Mouse (Mus musculus) forebrain, postnatal 0 days (tissue): Measurements from ENCODE around the gene Acpp. TPM values are rescaled to one million over a fixed set of nuclear protein-coding genes. Genes with fewer than 3 reads are reported as not detected.
"Not testable (repeated sequence)": the region's sequence is repeated elsewhere in the genome, so short reads cannot be mapped to it uniquely, and the experiment has no call there.

Experiments
- ATAC-seq: fragments of 200-750 bp; cut with Nextera tagmentation; 2 replicates; pipeline ENCODE4 v1.8.0; 2017; ENCODE audit warnings: mild to moderate bottlenecking, moderate library complexity
- DNase-seq: peaks from one replicate; pipeline ENCODE4 v3.0.0-alpha.2; 2015
- H3K27ac ChIP-seq: fragments of 300-500 bp; sonication (generic); 2 replicates; pipeline ENCODE4 v1.5.1; 2014; ENCODE audit warnings: low read depth, mild to moderate bottlenecking, antibody characterized with exemption, low read length, moderate library complexity, mixed read lengths
- H3K27me3 ChIP-seq: fragments of 300-500 bp; sonication (generic); 2 replicates; pipeline ENCODE4 v1.6.1; 2014; ENCODE audit warnings: mild to moderate bottlenecking, low read length, mixed read lengths; ENCODE audit not compliant: insufficient read depth
- H3K36me3 ChIP-seq: fragments of 300-500 bp; sonication (generic); 2 replicates; pipeline ENCODE4 v1.6.1; 2014; ENCODE audit warnings: mild to moderate bottlenecking, moderate library complexity; ENCODE audit not compliant: insufficient read depth
- H3K4me1 ChIP-seq: fragments of 300-500 bp; sonication (generic); 2 replicates; pipeline ENCODE4 v1.6.1; 2014; ENCODE audit warnings: antibody characterized with exemption; ENCODE audit not compliant: insufficient read depth
- H3K4me2 ChIP-seq: fragments of 300-500 bp; sonication (generic); 2 replicates; pipeline ENCODE4 v1.6.1; 2014; ENCODE audit warnings: low read depth, mild to moderate bottlenecking, moderate library complexity
- H3K4me3 ChIP-seq: fragments of 300-500 bp; sonication (generic); 2 replicates; pipeline ENCODE4 v1.5.1; 2014; ENCODE audit warnings: low read depth, low read length, mixed read lengths
- H3K9ac ChIP-seq: fragments of 300-500 bp; sonication (generic); 2 replicates; pipeline ENCODE4 v1.6.1; 2014; ENCODE audit warnings: mild to moderate bottlenecking
- H3K9me3 ChIP-seq: fragments of 300-500 bp; sonication (generic); 2 replicates; pipeline ENCODE4 v1.6.1; 2016; ENCODE audit warnings: low read length
- CTCF ChIP-seq: sonication (generic); IDR thresholded peaks from 2 replicates; pipeline ENCODE4 v1.5.1; 2016; ENCODE audit warnings: antibody characterized with exemption, control low read depth, low read depth
- WGBS: fragments of 180-500 bp; shearing (Covaris S2); extraction: QIAGEN DNeasy Blood & Tissue Kit; methylation state at CpG from one replicate; pipeline ENCODE4 v1.1.7; 2014; 5-methylcytosine and 5-hydroxymethylcytosine counted together
- polyA plus RNA-seq: library from polyadenylated mRNA; unstranded; fragments of >200 nt; fragmentation: Nextera tagmentation; extraction: Ambion mirVana; gene quantifications from 2 replicates; pipeline ENCODE4 v1.2.1, GENCODE M21; 2015
- total RNA-seq: library from RNA; depleted of rRNA; stranded (reverse); fragments of >200 nt; gene quantifications from 2 replicates; pipeline ENCODE4 v1.2.3, GENCODE M21; 2014; rRNA removed

Acpp gene
- total RNA-seq (0.31 and 0.62 TPM in 2 replicates), polyA plus RNA-seq (0.24 and 0.42 TPM in 2 replicates)

DNA sequence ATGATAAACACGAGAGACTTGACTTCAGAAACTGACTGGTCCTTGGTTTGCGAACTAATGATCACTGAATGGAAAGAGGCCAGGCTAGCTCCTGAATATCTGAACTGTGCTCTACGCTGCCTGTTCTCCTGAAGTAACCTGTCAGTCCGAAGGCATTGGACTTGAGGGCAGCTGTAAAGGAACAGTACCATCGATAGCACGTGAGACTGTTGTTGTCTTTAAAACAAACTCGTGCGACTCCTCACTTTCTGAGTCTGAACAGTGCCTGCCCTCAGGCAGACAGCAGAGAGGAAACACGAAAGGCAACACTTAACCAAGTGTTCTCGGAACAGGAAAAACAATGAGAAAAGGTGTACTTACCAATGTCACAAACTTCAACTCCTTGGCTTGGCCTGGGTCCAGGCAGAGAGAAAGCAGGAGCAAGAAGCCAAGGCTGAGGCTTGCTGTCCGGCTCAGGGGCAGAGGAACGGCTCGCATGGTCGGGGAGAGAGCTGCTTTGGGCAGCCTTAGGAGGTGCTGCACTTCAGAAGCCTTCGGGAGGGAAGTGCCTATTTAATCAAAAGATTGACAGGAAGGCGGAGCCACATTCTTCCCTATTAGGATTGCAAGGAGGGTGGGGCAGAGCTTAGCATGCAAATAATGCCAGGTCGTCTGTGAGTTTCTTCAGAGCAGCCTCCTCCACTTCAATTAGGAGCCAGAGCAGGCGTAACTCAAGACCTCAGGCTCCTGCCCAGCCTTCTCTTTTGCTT, at the start of gene Acpp:
Acpp (minus strand) TSS at position 566 of the 749 bp plus-strand sequence.
- H3K27me3 ChIP-seq: no peaks in the 10 kb centered on the region
- no peaks in the 10 kb centered on the region for H3K36me3 ChIP-seq
- no peaks in the 10 kb centered on the region for H3K9me3 ChIP-seq
- H3K4me2 ChIP-seq: peak within 1 kb of the TSS; percentile 29
- ATAC-seq (no peak), DNase-seq (no peak)
- H3K4me1 ChIP-seq: no peaks in the 10 kb centered on the region
- no peak within 1 kb of the TSS for H3K27ac ChIP-seq
- no peak within 1 kb of the TSS for H3K4me3 ChIP-seq
- no peak within 1 kb of the TSS for H3K9ac ChIP-seq
- TF ChIP-seq CTCF: no peak
- 23% methylated on average over 18 of the region's 18 CpGs for WGBS

DNA sequence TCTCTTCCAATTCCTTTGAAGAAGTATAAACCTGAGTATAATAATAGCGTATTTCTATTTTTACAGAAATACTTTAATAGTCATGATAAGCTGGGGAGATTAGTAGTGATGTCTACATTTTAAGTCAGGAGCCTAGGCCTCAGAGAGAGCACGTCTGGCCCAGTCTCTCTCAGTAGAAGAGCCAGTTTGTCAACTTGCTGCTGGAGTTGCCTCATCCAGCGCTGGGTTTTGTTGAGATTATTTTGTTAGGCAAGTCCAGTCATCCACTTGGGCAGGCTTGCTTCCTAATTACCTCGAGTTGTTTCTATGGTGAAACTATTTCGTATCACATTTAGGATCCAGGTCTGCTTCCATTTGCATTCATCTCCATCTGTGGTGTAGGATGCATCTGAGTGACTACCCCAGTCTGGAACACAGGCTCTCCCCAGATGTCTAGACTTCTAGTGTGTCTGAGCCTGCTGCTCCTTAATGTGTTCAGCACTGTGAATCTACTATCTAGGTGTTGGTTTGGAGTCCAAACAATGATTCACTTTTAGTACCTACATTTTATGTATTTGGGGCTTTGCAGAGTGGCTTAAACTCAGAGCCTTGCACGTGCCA, 45.1 kb upstream of the Acpp start:
- WGBS: 82% methylated on average over 6 of the region's 6 CpGs
- Histone ChIP-seq H3K27me3 (no peaks in the 10 kb centered on the region), H3K4me3 (no peak overlapping the region), H3K9ac (no peak overlapping the region), H3K36me3 (no peaks in the 10 kb centered on the region), H3K27ac (no peak overlapping the region), H3K9me3 (no peaks in the 10 kb centered on the region), H3K4me1 (no peaks in the 10 kb centered on the region), H3K4me2 (no peak overlapping the region)
- no peak for TF ChIP-seq CTCF
- no peak for ATAC-seq
- no peak for DNase-seq

DNA sequence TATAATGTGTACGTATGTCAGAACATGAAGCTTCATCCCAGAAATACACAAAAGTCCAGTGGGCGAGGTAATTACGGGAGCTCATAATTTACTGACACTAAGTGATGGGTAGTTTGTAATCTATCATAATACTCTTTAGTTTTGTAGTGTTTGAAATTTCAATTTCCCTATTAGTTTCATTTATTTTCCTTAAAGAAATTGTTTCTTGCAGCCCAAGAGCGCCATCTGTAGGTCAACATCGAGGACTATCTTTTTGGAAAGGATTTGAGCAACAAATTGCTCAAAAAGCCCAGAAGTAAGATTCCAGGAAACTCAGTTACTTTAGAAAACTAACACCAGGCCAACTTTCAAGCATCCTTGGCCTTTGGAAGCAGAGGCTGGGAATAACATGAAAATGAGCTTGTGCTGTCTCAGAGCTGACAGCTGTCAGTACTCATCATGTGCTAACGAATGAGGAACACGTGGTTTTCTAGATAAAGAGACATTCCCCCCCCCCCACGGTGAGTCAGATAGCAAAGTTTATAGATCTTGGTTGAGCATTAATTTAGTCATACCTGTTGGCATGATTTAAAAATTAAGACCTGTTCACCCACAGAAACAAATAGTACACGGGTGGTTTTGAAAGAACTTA, 42.1 kb upstream of the Acpp start:
- TF ChIP-seq CTCF: peak; percentile 65
- H3K4me3 ChIP-seq: no peak overlapping the region
- H3K27ac ChIP-seq: no peak overlapping the region
- H3K27me3 ChIP-seq: no peaks in the 10 kb centered on the region
- ATAC-seq: no peak
- WGBS: 61% methylated on average over 9 of the region's 9 CpGs
- peak; percentile 74 for DNase-seq
- H3K9ac ChIP-seq: no peak overlapping the region
- no peaks in the 10 kb centered on the region for H3K9me3 ChIP-seq
- no peaks in the 10 kb centered on the region for H3K36me3 ChIP-seq
- H3K4me2 ChIP-seq: no peak overlapping the region
- H3K4me1 ChIP-seq: no peaks in the 10 kb centered on the region

DNA sequence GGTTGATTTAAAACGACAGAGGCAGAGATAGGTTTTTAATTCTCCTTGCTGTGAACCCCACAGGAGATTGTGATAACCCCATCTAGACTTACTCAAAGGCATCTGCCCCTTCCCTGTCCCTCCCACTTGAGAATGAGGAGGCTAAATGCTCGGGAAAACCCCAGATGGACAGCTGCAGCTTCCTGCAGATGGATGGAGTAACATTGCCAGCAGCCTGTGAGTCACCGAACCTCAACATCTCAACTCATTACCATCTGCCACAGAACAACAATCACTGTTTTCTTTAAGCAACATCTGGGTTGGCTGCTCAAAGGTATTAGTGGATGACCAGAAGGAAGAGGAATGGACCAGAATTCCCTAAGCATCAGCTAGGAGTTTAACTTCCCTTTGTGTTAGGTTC, 38.0 kb upstream of the Acpp start:
- H3K27me3 ChIP-seq: no peaks in the 10 kb centered on the region
- H3K9ac ChIP-seq: no peak overlapping the region
- DNase-seq (no peak), ATAC-seq (no peak)
- TF ChIP-seq CTCF: no peak
- WGBS: 50% methylated on average over 3 of the region's 3 CpGs
- H3K4me2 ChIP-seq: no peak overlapping the region
- H3K36me3 ChIP-seq: no peaks in the 10 kb centered on the region
- no peaks in the 10 kb centered on the region for H3K9me3 ChIP-seq
- H3K27ac ChIP-seq: no peak overlapping the region
- H3K4me1 ChIP-seq: no peaks in the 10 kb centered on the region
- H3K4me3 ChIP-seq: no peak overlapping the region

DNA sequence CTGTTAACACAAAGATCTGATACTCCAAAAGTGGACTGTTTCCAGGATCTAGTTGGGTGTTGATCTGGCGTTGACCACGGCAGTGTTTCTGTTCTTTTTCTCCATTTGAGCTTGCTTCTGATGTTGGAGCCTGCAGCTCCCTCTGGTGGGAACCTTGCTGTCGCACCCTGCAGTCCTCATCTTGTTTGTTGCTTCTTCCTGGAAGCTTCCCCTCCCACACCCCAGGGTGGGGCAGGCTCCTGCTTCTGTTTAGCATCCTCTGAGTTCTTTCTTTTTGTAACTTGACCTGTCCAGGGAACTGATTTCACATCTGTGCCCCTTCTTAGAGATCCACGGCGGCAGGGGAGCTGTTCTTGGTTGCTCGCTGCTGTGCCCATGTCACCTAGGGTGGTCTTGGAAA, 35.7 kb upstream of the Acpp start:
- H3K27me3 ChIP-seq: no peaks in the 10 kb centered on the region
- no peak overlapping the region for H3K4me3 ChIP-seq
- 31% methylated on average over 6 of the region's 6 CpGs for WGBS
- H3K4me2 ChIP-seq: no peak overlapping the region
- TF ChIP-seq CTCF: peak; percentile 71
- H3K9me3 ChIP-seq: no peaks in the 10 kb centered on the region
- no peaks in the 10 kb centered on the region for H3K36me3 ChIP-seq
- no peak overlapping the region for H3K9ac ChIP-seq
- H3K4me1 ChIP-seq: no peaks in the 10 kb centered on the region
- ATAC-seq: no peak
- peak; percentile 54 for DNase-seq
- no peak overlapping the region for H3K27ac ChIP-seq

DNA sequence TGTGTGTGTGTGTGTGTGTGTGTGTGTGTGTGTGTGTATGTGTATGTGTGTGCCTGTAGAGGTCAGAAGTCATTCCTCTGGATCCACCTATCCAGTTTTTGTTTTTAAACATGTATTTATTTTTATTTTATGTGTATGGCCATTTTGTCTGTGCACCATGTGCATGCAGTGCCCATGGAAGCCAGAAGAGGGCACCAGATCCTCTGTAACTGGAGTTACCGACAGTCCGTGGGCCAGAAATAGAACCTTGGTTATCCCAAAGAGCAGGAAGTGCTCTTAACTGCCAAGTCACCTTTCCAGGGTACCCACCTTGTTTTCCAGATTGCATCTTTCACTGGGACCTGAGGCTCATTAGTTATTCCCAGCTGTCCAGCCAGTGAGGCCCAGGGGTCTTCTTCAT, 29.4 kb upstream of the Acpp start:
- 84% methylated on average over 2 of the region's 2 CpGs for WGBS
- H3K36me3 ChIP-seq: no peaks in the 10 kb centered on the region
- no peaks in the 10 kb centered on the region for H3K4me1 ChIP-seq
- no peak overlapping the region for H3K4me3 ChIP-seq
- H3K4me2 ChIP-seq: no peak overlapping the region
- H3K27me3 ChIP-seq: no peaks in the 10 kb centered on the region
- DNase-seq (no peak), ATAC-seq (no peak)
- TF ChIP-seq CTCF: no peak
- no peak overlapping the region for H3K9ac ChIP-seq
- H3K27ac ChIP-seq: no peak overlapping the region
- H3K9me3 ChIP-seq: no peaks in the 10 kb centered on the region

DNA sequence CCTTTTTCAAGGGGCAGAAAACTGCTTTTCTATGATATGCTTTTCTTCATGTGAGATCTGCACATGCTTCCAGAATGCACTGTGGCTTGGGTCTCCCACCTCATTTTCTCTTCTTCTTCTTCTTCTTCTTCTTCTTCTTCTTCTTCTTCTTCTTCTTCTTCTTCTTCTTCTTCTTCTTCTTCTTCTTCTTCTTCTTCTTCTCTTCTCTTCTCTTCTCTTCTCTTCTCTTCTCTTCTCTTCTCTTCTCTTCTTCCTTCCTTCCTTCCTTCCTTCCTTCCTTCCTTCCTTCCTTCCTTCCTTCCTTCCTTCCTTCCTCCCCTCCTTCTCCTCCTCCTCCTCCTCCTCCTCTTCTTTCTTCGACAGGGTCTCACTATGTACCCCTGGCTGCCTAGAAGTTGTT, 24.4 kb upstream of the Acpp start:
- 89% methylated on average over 1 of the region's 1 CpGs for WGBS
- not testable (repeated sequence) for H3K9ac ChIP-seq, DNase-seq, H3K27me3 ChIP-seq, ATAC-seq, H3K36me3 ChIP-seq, H3K4me1 ChIP-seq, H3K27ac ChIP-seq, H3K4me2 ChIP-seq, H3K9me3 ChIP-seq, H3K4me3 ChIP-seq
